Mouse (Mus musculus) small intestine, adult 2 months (tissue): ENCODE measurements around the gene Srsf5. TPM values are rescaled to one million over a fixed set of nuclear protein-coding genes. Genes with fewer than 3 reads are reported as not detected.
A peak's percentile ranks its signal among the peaks of the same experiment; 100 is the strongest.

Source experiments
- H3K27ac ChIP-seq: fragments of 200-500 bp; 2 replicates; pipeline ENCODE4 v1.5.1; 2012; ENCODE audit warnings: low read depth, low read length, control low read depth, inconsistent platforms; ENCODE audit not compliant: insufficient read depth
- H3K27me3 ChIP-seq: fragments of 200-500 bp; 2 replicates; pipeline ENCODE4 v1.6.1; 2012; ENCODE audit warnings: mild to moderate bottlenecking, moderate library complexity, low read length, inconsistent platforms; ENCODE audit not compliant: control insufficient read depth, insufficient read depth
- H3K36me3 ChIP-seq: fragments of 200-500 bp; 2 replicates; pipeline ENCODE4 v1.6.1; 2012; ENCODE audit warnings: mild to moderate bottlenecking, low read length, control low read depth, inconsistent platforms; ENCODE audit not compliant: control insufficient read depth, insufficient read depth
- H3K4me1 ChIP-seq: fragments of 200-500 bp; 2 replicates; pipeline ENCODE4 v1.6.1; 2012; ENCODE audit warnings: low read length, inconsistent platforms, mixed read lengths; ENCODE audit not compliant: control insufficient read depth, insufficient read depth, insufficient read length
- H3K4me3 ChIP-seq: fragments of 200-500 bp; 2 replicates; pipeline ENCODE4 v1.5.1; 2012; ENCODE audit warnings: low read depth, mild to moderate bottlenecking, control low read depth, inconsistent platforms, low read length, moderate library complexity
- CTCF ChIP-seq: fragments of 200-500 bp; IDR thresholded peaks from 2 replicates; pipeline ENCODE4 v1.5.1; 2012; ENCODE audit warnings: low read depth, mild to moderate bottlenecking, control low read depth, inconsistent platforms, low read length, moderate library complexity, mixed read lengths; ENCODE audit not compliant: insufficient replicate concordance, insufficient read length; ENCODE audit errors: extremely low read depth
- POLR2A ChIP-seq: fragments of 200-500 bp; IDR thresholded peaks from 2 replicates; pipeline ENCODE4 v1.6.1; 2012; ENCODE audit warnings: low read depth, mild to moderate bottlenecking, control low read depth, inconsistent platforms, low read length, moderate library complexity
- WGBS: fragments of 180-500 bp; shearing (Covaris S2); methylation state at CpG from one replicate; pipeline ENCODE4 v1.1.7; 2018; 5-methylcytosine and 5-hydroxymethylcytosine counted together
- polyA plus RNA-seq: library from polyadenylated mRNA; depleted of rRNA; stranded (reverse); fragments of >200 nt; gene quantifications from 2 replicates; pipeline ENCODE4 v1.2.3, GENCODE M21; 2012

Srsf5 gene
- polyA plus RNA-seq, 1 experiment: 250 TPM

- no peaks in the 10 kb centered on the region for H3K27me3 ChIP-seq
- WGBS: 31% methylated on average over 7 of the region's 7 CpGs
- H3K4me1 ChIP-seq: peaks cover 26% of the 10 kb centered on the region; the same call in 1 of the 2 replicates
- H3K36me3 ChIP-seq: no peaks in the 10 kb centered on the region
- TF ChIP-seq POLR2A (no peak), CTCF (no peak)
- H3K4me3 ChIP-seq: no peak overlapping the region
- H3K27ac ChIP-seq: peak overlapping the region; percentile 83
These were observed 19.4 kb upstream of the Srsf5 start for GRCm38 (mm10) chr12:80925919-80926318.

- no peaks in the 10 kb centered on the region for H3K36me3 ChIP-seq
- WGBS: 25% methylated on average over 4 of the region's 4 CpGs
- H3K27ac ChIP-seq: peak overlapping the region; percentile 61; the same call in 1 of the 2 replicates
- H3K4me1 ChIP-seq: peaks cover 28% of the 10 kb centered on the region; the same call in 1 of the 2 replicates
- no peaks in the 10 kb centered on the region for H3K27me3 ChIP-seq
- no peak overlapping the region for H3K4me3 ChIP-seq
- TF ChIP-seq CTCF: no peak
- TF ChIP-seq POLR2A: no peak
These were observed 18.8 kb upstream of the Srsf5 start for GRCm38 (mm10) chr12:80926550-80926949.

GRCm38 (mm10) chr12:80927518-80927917 lies 17.8 kb upstream of the Srsf5 start:
- Histone ChIP-seq H3K36me3 (no peaks in the 10 kb centered on the region), H3K4me3 (no peak overlapping the region), H3K27ac (peak overlapping the region; percentile 53; the same call in 1 of the 2 replicates), H3K27me3 (no peaks in the 10 kb centered on the region), H3K4me1 (peaks cover 31% of the 10 kb centered on the region; the same call in 1 of the 2 replicates)
- TF ChIP-seq CTCF: no peak
- 81% methylated on average over 1 of the region's 1 CpGs for WGBS

GRCm38 (mm10) chr12:80928881-80929280 lies 16.4 kb upstream of the Srsf5 start:
- peak overlapping the region; percentile 100 for H3K27ac ChIP-seq
- TF ChIP-seq POLR2A (no peak), CTCF (no peak)
- 29% methylated on average over 3 of the region's 3 CpGs for WGBS
- no peaks in the 10 kb centered on the region for H3K27me3 ChIP-seq
- H3K4me1 ChIP-seq: peaks cover 25% of the 10 kb centered on the region; the same call in 1 of the 2 replicates
- no peak overlapping the region for H3K4me3 ChIP-seq
- H3K36me3 ChIP-seq: no peaks in the 10 kb centered on the region

GRCm38 (mm10) chr12:80930141-80930540 lies 15.2 kb upstream of the Srsf5 start:
- H3K4me1 ChIP-seq: peaks cover 21% of the 10 kb centered on the region; the same call in 1 of the 2 replicates
- peak overlapping the region; percentile 75 for H3K27ac ChIP-seq
- no peaks in the 10 kb centered on the region for H3K27me3 ChIP-seq
- 27% methylated on average over 7 of the region's 7 CpGs for WGBS
- H3K4me3 ChIP-seq: no peak overlapping the region
- TF ChIP-seq CTCF (no peak), POLR2A (no peak)
- no peaks in the 10 kb centered on the region for H3K36me3 ChIP-seq

- H3K4me1 ChIP-seq: peaks cover 15% of the 10 kb centered on the region; the same call in 1 of the 2 replicates
- peak overlapping the region; percentile 17; the same call in 1 of the 2 replicates for H3K27ac ChIP-seq
- H3K27me3 ChIP-seq: no peaks in the 10 kb centered on the region
- H3K36me3 ChIP-seq: no peaks in the 10 kb centered on the region
- H3K4me3 ChIP-seq: no peak overlapping the region
- TF ChIP-seq POLR2A (no peak), CTCF (no peak)
- WGBS: 49% methylated on average over 3 of the region's 3 CpGs
These were observed 13.7 kb upstream of the Srsf5 start for GRCm38 (mm10) chr12:80931402-80932140.

- WGBS: 33% methylated on average over 1 of the region's 1 CpGs
- no peak for TF ChIP-seq POLR2A
- TF ChIP-seq CTCF: no peak
- peaks cover 17% of the 10 kb centered on the region; the same call in 1 of the 2 replicates for H3K4me1 ChIP-seq
- H3K27me3 ChIP-seq: no peaks in the 10 kb centered on the region
- no peak overlapping the region for H3K4me3 ChIP-seq
- H3K36me3 ChIP-seq: no peaks in the 10 kb centered on the region
- no peak overlapping the region for H3K27ac ChIP-seq
These were observed 12.4 kb upstream of the Srsf5 start for GRCm38 (mm10) chr12:80932865-80933264.
